Mouse (Mus musculus) neutrophil, adult 5-6 weeks (primary cell): Measurements from ENCODE around the gene Ryr1. TPM values are rescaled to one million over a fixed set of nuclear protein-coding genes. Genes with fewer than 3 reads are reported as not detected.
"Not testable (repeated sequence)": the region's sequence is repeated elsewhere in the genome, so short reads cannot be mapped to it uniquely, and the experiment has no call there.

Source experiments
- ATAC-seq: fragments of 151-379, 151-347 bp; 2 replicates; pipeline ENCODE4 v1.8.0; 2017; ENCODE audit warnings: mild to moderate bottlenecking, moderate TSS enrichment; ENCODE audit not compliant: insufficient number of reproducible peaks, poor library complexity, low FRiP score, severe bottlenecking; ENCODE audit errors: extremely low read depth
- total RNA-seq: library from RNA; stranded (forward); fragments of 200-1000 nt; gene quantifications from 2 replicates; pipeline ENCODE4 v1.2.3, GENCODE M21; 2017

Gene Ryr1
- total RNA-seq, 1 experiment from 2014 or later = 1.0 TPM

- ATAC-seq = no peak
Observed at GRCm38 (mm10) chr7:29097131-29097530, 27.8 kb downstream of the Ryr1 start.

- no peak for ATAC-seq
Observed at GRCm38 (mm10) chr7:29088817-29089216, 36.2 kb downstream of the Ryr1 start.

- ATAC-seq = no peak
Observed at GRCm38 (mm10) chr7:29086902-29087301, 38.1 kb downstream of the Ryr1 start.

GRCm38 (mm10) chr7:29085981-29086380 lies 39.0 kb downstream of the Ryr1 start:
- ATAC-seq = no peak

GRCm38 (mm10) chr7:29084411-29084810 lies 40.6 kb downstream of the Ryr1 start:
- ATAC-seq = no peak

- ATAC-seq = no peak
Observed at GRCm38 (mm10) chr7:29079419-29079950, 45.5 kb downstream of the Ryr1 start.

- ATAC-seq = no peak
Observed at GRCm38 (mm10) chr7:29076977-29077376, 48.0 kb downstream of the Ryr1 start.

GRCm38 (mm10) chr7:29075208-29075607 lies 49.8 kb downstream of the Ryr1 start:
- ATAC-seq = no peak

- no peak for ATAC-seq
Observed at GRCm38 (mm10) chr7:29072689-29073088, 52.3 kb downstream of the Ryr1 start.

GRCm38 (mm10) chr7:29071169-29071891 lies 53.6 kb downstream of the Ryr1 start:
- ATAC-seq = no peak

GRCm38 (mm10) chr7:29070364-29071168 lies 54.4 kb downstream of the Ryr1 start:
- ATAC-seq = no peak

- ATAC-seq = no peak
Observed at GRCm38 (mm10) chr7:29067758-29068157, 57.2 kb downstream of the Ryr1 start.

- not testable (repeated sequence) for ATAC-seq
Observed at GRCm38 (mm10) chr7:29063476-29063875, 61.5 kb downstream of the Ryr1 start.

GRCm38 (mm10) chr7:29061522-29062037 lies 63.4 kb downstream of the Ryr1 start:
- ATAC-seq = no peak

GRCm38 (mm10) chr7:29059445-29059844 lies 65.5 kb downstream of the Ryr1 start:
- no peak for ATAC-seq

- ATAC-seq = no peak
Observed at GRCm38 (mm10) chr7:29052821-29053220, 72.2 kb downstream of the Ryr1 start.

GRCm38 (mm10) chr7:29050797-29051196 lies 74.2 kb downstream of the Ryr1 start:
- no peak for ATAC-seq

- ATAC-seq = no peak
Observed at GRCm38 (mm10) chr7:29048615-29049014, 76.4 kb downstream of the Ryr1 start.

GRCm38 (mm10) chr7:29048070-29048469 lies 76.9 kb downstream of the Ryr1 start:
- no peak for ATAC-seq

- no peak for ATAC-seq
Observed at GRCm38 (mm10) chr7:29046533-29046932, 78.4 kb downstream of the Ryr1 start.
